Mouse (Mus musculus): Measurements from ENCODE around the gene Cd7. TPM values are rescaled to one million over a fixed set of nuclear protein-coding genes. Genes with fewer than 3 reads are reported as not detected.
A peak's percentile ranks its signal among the peaks of the same experiment; 100 is the strongest.

Cd7 gene
- total and polyA plus RNA-seq, 3 experiments: 0.33 to 0.58 TPM; not detected in 1

DNA sequence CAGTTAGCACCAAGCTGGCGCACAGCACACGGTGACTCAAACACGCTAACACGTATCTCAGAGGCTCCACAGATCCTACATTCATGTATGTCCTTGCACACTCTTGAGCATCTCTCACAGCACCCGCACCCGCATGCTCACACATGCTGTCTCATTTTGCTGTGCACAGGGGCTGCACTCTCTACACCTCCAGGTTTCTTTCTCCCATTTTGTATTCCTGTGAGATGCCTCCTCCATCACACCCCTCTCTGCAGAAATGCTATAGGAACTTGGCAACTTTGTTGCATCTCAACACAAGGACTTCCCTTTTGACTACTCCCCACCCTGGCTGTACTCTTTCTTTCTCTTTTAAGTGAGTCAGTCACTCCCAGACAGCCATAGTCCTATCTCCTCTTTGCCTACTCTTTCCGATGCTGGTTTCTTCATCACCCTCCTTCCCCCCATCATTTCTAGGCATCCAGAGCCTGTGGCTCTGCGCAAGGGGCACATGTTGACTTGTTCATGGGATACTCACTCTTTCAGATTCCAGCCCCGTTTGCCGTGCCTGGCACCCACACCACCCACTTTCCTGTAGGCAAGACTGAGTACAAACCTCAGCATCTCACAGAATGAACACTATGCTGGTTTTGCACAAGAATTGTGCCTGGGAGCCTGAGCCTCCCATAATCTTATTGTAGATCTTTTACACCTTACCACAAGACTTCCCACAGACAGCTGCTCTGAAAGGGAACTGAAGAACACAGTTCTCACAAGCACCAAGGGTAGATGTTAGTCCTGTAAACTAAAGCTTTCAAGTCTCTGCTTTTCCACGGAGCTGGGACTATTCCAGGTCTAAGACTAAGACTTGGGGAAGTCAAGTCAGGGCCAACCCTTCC lies 615 bp downstream of the Cd7 start:
- Histone ChIP-seq H3K79me2 (ENCODE audit: control insufficient read depth, insufficient read depth, low read length, poor library complexity) (no peaks in the 10 kb centered on the region), H3K27me3 (ENCODE audit: control insufficient read depth in 1 of 2, insufficient read depth in 2 of 2, low read length in 2 of 2) (peaks cover 0 to 5% of the 10 kb centered on the region in 2 experiments; a peak in 2 of 4 replicates), H3K36me3 (ENCODE audit: control insufficient read depth in 1 of 2, insufficient read depth in 2 of 2, low read length in 2 of 2) (peaks cover 0 to 5% of the 10 kb centered on the region in 2 experiments; a peak in 1 of 4 replicates), H3K27ac (ENCODE audit: control insufficient read depth, low read depth, low read length) (no peak overlapping the region), H3K9ac (ENCODE audit: control insufficient read depth, low read depth, low read length, poor library complexity, severe bottlenecking) (no peak overlapping the region), H3K9me3 (replicated peaks; ENCODE audit: insufficient read depth, low read length) (no peaks in the 10 kb centered on the region), H3K4me3 (ENCODE audit: control insufficient read depth in 1 of 2, insufficient read depth in 1 of 2, low read depth in 2 of 2, low read length in 2 of 2) (no peak overlapping the region), H3K4me1 (ENCODE audit: control insufficient read depth in 1 of 2, insufficient read depth in 2 of 2, low read length in 2 of 2) (peaks cover 8 to 14% of the 10 kb centered on the region in 2 experiments)
- DNase-seq (ENCODE audit: low read depth, low spot score): peak; percentile 66
- TF ChIP-seq TCF12 (IDR thresholded peaks at IDR 0.05; ENCODE audit: low read depth, low read length): peak; percentile 30; the same call in 1 of the 2 replicates
- TF ChIP-seq ETS1 (IDR thresholded peaks at IDR 0.05; ENCODE audit: low read depth, low read length): peak; percentile 72
- 0 out of 2 replicates have a peak, but pooled peaks have one; percentile 22 for TF ChIP-seq TBP (IDR thresholded peaks at IDR 0.05; ENCODE audit: low read depth, low read length)
- TF ChIP-seq CHD2 (IDR thresholded peaks at IDR 0.05; ENCODE audit: low read length): no peak
- TF ChIP-seq SIN3A (IDR thresholded peaks at IDR 0.05; ENCODE audit: low read length): peak; percentile 45
- TF ChIP-seq POLR2AphosphoS5 (IDR thresholded peaks at IDR 0.05; ENCODE audit: borderline replicate concordance, low read depth, low read length): no peak
- peak; percentile 53; the same call in 1 of the 2 replicates for TF ChIP-seq GATA1 (IDR thresholded peaks at IDR 0.05; ENCODE audit: low read depth, low read length)
- 0 out of 2 replicates have a peak, but pooled peaks have one; percentile 14 for TF ChIP-seq MXI1 (IDR thresholded peaks at IDR 0.05; ENCODE audit: low read depth, low read length)

DNA sequence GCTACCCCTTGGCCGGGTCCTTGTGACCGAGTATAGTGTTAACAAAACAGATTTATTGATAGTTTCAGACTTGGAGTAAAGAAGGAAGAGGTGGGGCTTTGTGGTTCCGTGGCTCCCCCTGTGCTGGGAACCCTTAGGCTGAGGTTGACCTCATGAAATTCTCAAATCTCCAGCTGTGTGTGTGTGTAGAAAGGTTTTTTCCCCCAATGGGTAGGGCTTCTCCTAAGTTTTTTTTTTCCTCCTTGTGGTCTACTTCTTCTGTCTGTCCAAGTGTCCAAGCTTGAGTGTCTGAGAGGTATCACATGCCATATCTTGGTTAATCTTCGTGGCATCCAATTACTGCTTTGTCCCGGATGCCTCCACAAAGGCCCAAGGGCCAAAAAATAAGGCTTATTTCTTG lies 6.1 kb downstream of the Cd7 start:
- Histone ChIP-seq H3K9me3 (replicated peaks; ENCODE audit: insufficient read depth, low read length) (no peaks in the 10 kb centered on the region), H3K4me1 (ENCODE audit: control insufficient read depth in 1 of 2, insufficient read depth in 2 of 2, low read length in 2 of 2) (no peaks in the 10 kb centered on the region), H3K36me3 (ENCODE audit: control insufficient read depth in 1 of 2, insufficient read depth in 2 of 2, low read length in 2 of 2) (no peaks in the 10 kb centered on the region), H3K27me3 (ENCODE audit: control insufficient read depth in 1 of 2, insufficient read depth in 2 of 2, low read length in 2 of 2) (peaks cover 3 to 18% of the 10 kb centered on the region in 2 experiments), H3K4me3 (ENCODE audit: control insufficient read depth in 1 of 2, insufficient read depth in 1 of 2, low read depth in 2 of 2, low read length in 2 of 2) (no peak overlapping the region), H3K27ac (ENCODE audit: control insufficient read depth, low read depth, low read length) (no peak overlapping the region), H3K79me2 (ENCODE audit: control insufficient read depth, insufficient read depth, low read length, poor library complexity) (no peaks in the 10 kb centered on the region), H3K9ac (ENCODE audit: control insufficient read depth, low read depth, low read length, poor library complexity, severe bottlenecking) (no peak overlapping the region)
- no peak for TF ChIP-seq E2F4 (IDR thresholded peaks at IDR 0.05; ENCODE audit: borderline replicate concordance, low read depth, low read length)
- TF ChIP-seq NRF1 (IDR thresholded peaks at IDR 0.05; ENCODE audit: insufficient read depth, low read depth, low read length, poor library complexity, severe bottlenecking): no peak
- TF ChIP-seq POLR2AphosphoS2 (IDR thresholded peaks at IDR 0.05; ENCODE audit: low read length): no peak
- no peak for TF ChIP-seq MXI1 (IDR thresholded peaks at IDR 0.05; ENCODE audit: low read depth, low read length)
- DNase-seq (ENCODE audit: low read depth, low spot score): no peak

DNA sequence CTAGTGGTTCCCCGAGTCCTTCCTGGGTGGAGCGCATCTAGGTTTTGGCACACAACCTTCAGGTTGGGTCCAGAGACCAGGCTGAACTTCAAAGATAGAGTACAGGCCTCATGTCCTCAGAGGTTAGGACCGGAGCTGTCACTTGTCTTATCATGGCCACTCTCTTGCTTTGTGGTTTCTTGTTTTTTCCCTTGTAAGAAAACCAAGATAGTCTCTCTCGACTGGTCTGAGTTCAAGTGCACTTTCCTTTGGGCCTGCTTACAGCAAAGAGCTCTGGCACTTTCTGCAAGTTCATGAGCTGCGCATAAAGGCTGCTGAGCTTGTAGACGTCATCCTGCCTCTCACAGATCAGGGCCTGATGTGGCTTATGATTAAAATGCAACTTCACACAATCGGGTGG lies 12.0 kb downstream of the Cd7 start:
- Histone ChIP-seq H3K79me2 (ENCODE audit: control insufficient read depth, insufficient read depth, low read length, poor library complexity) (no peaks in the 10 kb centered on the region), H3K9ac (ENCODE audit: control insufficient read depth, low read depth, low read length, poor library complexity, severe bottlenecking) (no peak overlapping the region), H3K9me3 (replicated peaks; ENCODE audit: insufficient read depth, low read length) (no peaks in the 10 kb centered on the region), H3K27ac (ENCODE audit: control insufficient read depth, low read depth, low read length) (peak overlapping the region; percentile 19; the same call in 1 of the 2 replicates), H3K27me3 (ENCODE audit: control insufficient read depth in 1 of 2, insufficient read depth in 2 of 2, low read length in 2 of 2) (peaks cover 3 to 13% of the 10 kb centered on the region in 2 experiments), H3K4me1 (ENCODE audit: control insufficient read depth in 1 of 2, insufficient read depth in 2 of 2, low read length in 2 of 2) (peaks cover 3 to 16% of the 10 kb centered on the region in 2 experiments; a peak in 3 of 4 replicates), H3K4me3 (ENCODE audit: control insufficient read depth in 1 of 2, insufficient read depth in 1 of 2, low read depth in 2 of 2, low read length in 2 of 2) (no peak overlapping the region), H3K36me3 (ENCODE audit: control insufficient read depth in 1 of 2, insufficient read depth in 2 of 2, low read length in 2 of 2) (peaks cover 0 to 6% of the 10 kb centered on the region in 2 experiments; a peak in 2 of 4 replicates)
- peak; percentile 79 for DNase-seq (ENCODE audit: low read depth, low spot score)
- TF ChIP-seq ZKSCAN1 (IDR thresholded peaks at IDR 0.05; ENCODE audit: low read depth, low read length): no peak
- TF ChIP-seq USF1 (IDR thresholded peaks at IDR 0.05; ENCODE audit: low read depth, low read length): no peak
- TF ChIP-seq RCOR1 (IDR thresholded peaks at IDR 0.05; ENCODE audit: low read depth, low read length): peak; percentile 74
- no peak for TF ChIP-seq UBTF (IDR thresholded peaks at IDR 0.05; ENCODE audit: borderline replicate concordance, insufficient read depth, low read depth, low read length)
- TF ChIP-seq EP300 (IDR thresholded peaks at IDR 0.05; ENCODE audit: low read depth in 1 of 2, low read length in 2 of 2): peak; percentile 86
- TF ChIP-seq BHLHE40 (IDR thresholded peaks at IDR 0.05; ENCODE audit: borderline replicate concordance, low read depth, low read length): 0 out of 2 replicates have a peak, but pooled peaks have one; percentile 45
- TF ChIP-seq CHD2 (IDR thresholded peaks at IDR 0.05; ENCODE audit: low read length): no peak
- TF ChIP-seq TCF12 (IDR thresholded peaks at IDR 0.05; ENCODE audit: low read depth, low read length): peak; percentile 81
- peak; percentile 26; the same call in 1 of the 2 replicates for TF ChIP-seq SIN3A (IDR thresholded peaks at IDR 0.05; ENCODE audit: low read length)
- TF ChIP-seq POLR2AphosphoS5 (IDR thresholded peaks at IDR 0.05; ENCODE audit: borderline replicate concordance, low read depth, low read length): no peak
- TF ChIP-seq MAZ (IDR thresholded peaks at IDR 0.05; ENCODE audit: low read depth, low read length): no peak
- no peak for TF ChIP-seq ELF1 (IDR thresholded peaks at IDR 0.05; ENCODE audit: low read depth, low read length)
- TF ChIP-seq NRF1 (IDR thresholded peaks at IDR 0.05; ENCODE audit: insufficient read depth, low read depth, low read length, poor library complexity, severe bottlenecking): 0 out of 2 replicates have a peak, but pooled peaks have one; percentile 25
- TF ChIP-seq KAT2A (conservative IDR thresholded peaks at IDR 0.05; ENCODE audit: low read depth, low read length): no peak
- TF ChIP-seq ETS1 (IDR thresholded peaks at IDR 0.05; ENCODE audit: low read depth, low read length): peak; percentile 47; the same call in 1 of the 2 replicates
- no peak for TF ChIP-seq MYC (IDR thresholded peaks at IDR 0.05; ENCODE audit: low read depth, low read length)

All from MEL (cell line).